Mouse (Mus musculus): ENCODE results near the gene Sumf1. TPM values are rescaled to one million over a fixed set of nuclear protein-coding genes. Genes with fewer than 3 reads are reported as not detected.
A peak's percentile ranks its signal among the peaks of the same experiment; 100 is the strongest.

The Sumf1 gene
- polyA plus RNA-seq, 1 experiment from 2014 or later, result 12.2 TPM

- Histone ChIP-seq H3K9me3 (no peaks in the 10 kb centered on the region), H3K4me1 (peaks cover 30% of the 10 kb centered on the region), H3K27me3 (replicated peaks; ENCODE audit: low read depth, poor library complexity, severe bottlenecking) (no peaks in the 10 kb centered on the region), H3K36me3 (replicated peaks) (peaks cover 16% of the 10 kb centered on the region), H3K4me3 (no peak overlapping the region), H3K27ac (replicated peaks) (no peak overlapping the region)
- DNase-seq (ENCODE audit: low spot score), result no peak
- 69% methylated on average over 5 of the region's 5 CpGs for WGBS
Observed at GRCm38 (mm10) chr6:108222435-108222834, 37.1 kb upstream of the Sumf1 start.

GRCm38 (mm10) chr6:108217987-108218386, 32.6 kb upstream of the Sumf1 start:
- 78% methylated on average over 3 of the region's 3 CpGs for WGBS
- no peak overlapping the region for H3K4me3 ChIP-seq
- peaks cover 34% of the 10 kb centered on the region for H3K4me1 ChIP-seq
- no peaks in the 10 kb centered on the region for H3K9me3 ChIP-seq
- no peaks in the 10 kb centered on the region for H3K27me3 ChIP-seq (replicated peaks; ENCODE audit: low read depth, poor library complexity, severe bottlenecking)
- peaks cover 22% of the 10 kb centered on the region for H3K36me3 ChIP-seq (replicated peaks)
- H3K27ac ChIP-seq (replicated peaks), result no peak overlapping the region
- DNase-seq (ENCODE audit: low spot score), result no peak

GRCm38 (mm10) chr6:108216832-108217231, 31.4 kb upstream of the Sumf1 start:
- H3K4me3 ChIP-seq, result no peak overlapping the region
- H3K4me1 ChIP-seq, result peaks cover 38% of the 10 kb centered on the region
- no peaks in the 10 kb centered on the region for H3K9me3 ChIP-seq
- DNase-seq (ENCODE audit: low spot score), result no peak
- peaks cover 22% of the 10 kb centered on the region for H3K36me3 ChIP-seq (replicated peaks)
- H3K27me3 ChIP-seq (replicated peaks; ENCODE audit: low read depth, poor library complexity, severe bottlenecking), result no peaks in the 10 kb centered on the region
- no peak overlapping the region for H3K27ac ChIP-seq (replicated peaks)
- 89% methylated on average over 8 of the region's 8 CpGs for WGBS

GRCm38 (mm10) chr6:108216091-108216490, 30.7 kb upstream of the Sumf1 start:
- Histone ChIP-seq H3K36me3 (replicated peaks) (peaks cover 22% of the 10 kb centered on the region), H3K4me3 (no peak overlapping the region), H3K4me1 (peaks cover 45% of the 10 kb centered on the region), H3K27me3 (replicated peaks; ENCODE audit: low read depth, poor library complexity, severe bottlenecking) (no peaks in the 10 kb centered on the region), H3K9me3 (no peaks in the 10 kb centered on the region), H3K27ac (replicated peaks) (no peak overlapping the region)
- 59% methylated on average over 5 of the region's 5 CpGs for WGBS
- DNase-seq (ENCODE audit: low spot score), result peak; percentile 38

- WGBS, result 13% methylated on average over 10 of the region's 10 CpGs
Observed at GRCm38 (mm10) chr6:108214294-108214925, 29.0 kb upstream of the Sumf1 start.

GRCm38 (mm10) chr6:108213481-108214293, 28.3 kb upstream of the Sumf1 start:
- WGBS, result under 1% methylated on average over 29 of the region's 29 CpGs
- peak overlapping the region; percentile 88 for H3K27ac ChIP-seq (replicated peaks)
- no peak for DNase-seq (ENCODE audit: low spot score)

More at GRCm38 (mm10) chr6:108214294-108214925, 29.0 kb upstream of the Sumf1 start:
- H3K27ac ChIP-seq (replicated peaks), result peak overlapping the region; percentile 88; the same call in 1 of the 2 replicates
- H3K9me3 ChIP-seq, result no peaks in the 10 kb centered on the region
- H3K36me3 ChIP-seq (replicated peaks), result peaks cover 15% of the 10 kb centered on the region
- H3K27me3 ChIP-seq (replicated peaks; ENCODE audit: low read depth, poor library complexity, severe bottlenecking), result 0 out of 2 replicates have a peak, but pooled peaks cover 4% of the 10 kb centered on the region
- peaks cover 51% of the 10 kb centered on the region for H3K4me1 ChIP-seq
- peak overlapping the region; percentile 83 for H3K4me3 ChIP-seq
- no peak for DNase-seq (ENCODE audit: low spot score)

GRCm38 (mm10) chr6:108212881-108213295, 27.5 kb upstream of the Sumf1 start, which contains the start of gene Itpr1:
Itpr1 (plus strand) TSS chr6:108213096.
- WGBS, result under 1% methylated on average over 27 of the region's 27 CpGs
- H3K36me3 ChIP-seq (replicated peaks), result peaks cover 7% of the 10 kb centered on the region
- peak within 1 kb of the TSS; percentile 88 for H3K27ac ChIP-seq (replicated peaks)
- H3K9me3 ChIP-seq, result no peaks in the 10 kb centered on the region
- peak; percentile 99 for DNase-seq (ENCODE audit: low spot score)
- peaks cover 45% of the 10 kb centered on the region for H3K4me1 ChIP-seq
- H3K27me3 ChIP-seq (replicated peaks; ENCODE audit: low read depth, poor library complexity, severe bottlenecking), result 0 out of 2 replicates have a peak, but pooled peaks cover 5% of the 10 kb centered on the region
- peak within 1 kb of the TSS; percentile 83 for H3K4me3 ChIP-seq

More at GRCm38 (mm10) chr6:108213481-108214293, 28.3 kb upstream of the Sumf1 start:
- H3K9me3 ChIP-seq, result no peaks in the 10 kb centered on the region
- peaks cover 51% of the 10 kb centered on the region for H3K4me1 ChIP-seq
- H3K36me3 ChIP-seq (replicated peaks), result peaks cover 15% of the 10 kb centered on the region
- H3K27me3 ChIP-seq (replicated peaks; ENCODE audit: low read depth, poor library complexity, severe bottlenecking), result 0 out of 2 replicates have a peak, but pooled peaks cover 5% of the 10 kb centered on the region
- peak overlapping the region; percentile 83 for H3K4me3 ChIP-seq

- H3K4me1 ChIP-seq, result peaks cover 41% of the 10 kb centered on the region
- peak overlapping the region; percentile 83 for H3K4me3 ChIP-seq
- 0 out of 2 replicates have a peak, but pooled peaks cover 5% of the 10 kb centered on the region for H3K27me3 ChIP-seq (replicated peaks; ENCODE audit: low read depth, poor library complexity, severe bottlenecking)
- H3K27ac ChIP-seq (replicated peaks), result peak overlapping the region; percentile 88
- no peaks in the 10 kb centered on the region for H3K9me3 ChIP-seq
- WGBS, result 8% methylated on average over 36 of the region's 36 CpGs
- DNase-seq (ENCODE audit: low spot score), result peak; percentile 59
- H3K36me3 ChIP-seq (replicated peaks), result peaks cover 5% of the 10 kb centered on the region; the same call in 1 of the 2 replicates
Observed at GRCm38 (mm10) chr6:108211896-108212880, 26.8 kb upstream of the Sumf1 start.

- 82% methylated on average over 5 of the region's 5 CpGs for WGBS
- DNase-seq (ENCODE audit: low spot score), result no peak
Observed at GRCm38 (mm10) chr6:108206914-108207566, 21.7 kb upstream of the Sumf1 start.

GRCm38 (mm10) chr6:108206145-108206544, 20.8 kb upstream of the Sumf1 start:
- Histone ChIP-seq H3K36me3 (replicated peaks) (no peaks in the 10 kb centered on the region), H3K27ac (replicated peaks) (no peak overlapping the region), H3K27me3 (replicated peaks; ENCODE audit: low read depth, poor library complexity, severe bottlenecking) (0 out of 2 replicates have a peak, but pooled peaks cover 5% of the 10 kb centered on the region), H3K9me3 (no peaks in the 10 kb centered on the region), H3K4me3 (no peak overlapping the region), H3K4me1 (peaks cover 6% of the 10 kb centered on the region)
- 79% methylated on average over 4 of the region's 4 CpGs for WGBS
- no peak for DNase-seq (ENCODE audit: low spot score)

More at GRCm38 (mm10) chr6:108206914-108207566, 21.7 kb upstream of the Sumf1 start:
- H3K4me3 ChIP-seq, result no peak overlapping the region
- peaks cover 15% of the 10 kb centered on the region for H3K4me1 ChIP-seq
- H3K27me3 ChIP-seq (replicated peaks; ENCODE audit: low read depth, poor library complexity, severe bottlenecking), result 0 out of 2 replicates have a peak, but pooled peaks cover 5% of the 10 kb centered on the region
- no peaks in the 10 kb centered on the region for H3K9me3 ChIP-seq
- H3K36me3 ChIP-seq (replicated peaks), result no peaks in the 10 kb centered on the region
- H3K27ac ChIP-seq (replicated peaks), result no peak overlapping the region

GRCm38 (mm10) chr6:108204322-108204721, 18.9 kb upstream of the Sumf1 start:
- H3K9me3 ChIP-seq, result 0 out of 2 replicates have a peak, but pooled peaks cover 2% of the 10 kb centered on the region
- WGBS, result 76% methylated on average over 2 of the region's 2 CpGs
- H3K4me3 ChIP-seq, result no peak overlapping the region
- H3K27ac ChIP-seq (replicated peaks), result no peak overlapping the region
- H3K27me3 ChIP-seq (replicated peaks; ENCODE audit: low read depth, poor library complexity, severe bottlenecking), result no peaks in the 10 kb centered on the region
- H3K36me3 ChIP-seq (replicated peaks), result no peaks in the 10 kb centered on the region
- DNase-seq (ENCODE audit: low spot score), result no peak
- no peaks in the 10 kb centered on the region for H3K4me1 ChIP-seq

Data from embryonic facial prominence, embryonic 10.5 days (tissue).